Mouse (Mus musculus) spleen, adult 18-20 months (tissue): Measurements from ENCODE around the gene Art2b.
"Not testable (repeated sequence)": the region's sequence is repeated elsewhere in the genome, so short reads cannot be mapped to it uniquely, and the experiment has no call there.

ENCODE experiments used
- DNase-seq, 2 experiments: peaks; one replicate each; pipeline ENCODE4 v3.0.0; 2022; ENCODE audit warnings: mixed read lengths in 2 of 2

The Art2b gene

GRCm38 (mm10) chr7:101585408-101585807 lies at the start of gene Art2b:
Gene Art2b, minus strand, starts transcription at chr7:101585600.
- DNase-seq = no peak

- DNase-seq = peak in 1 of 2 experiments; percentile 10
Observed at GRCm38 (mm10) chr7:101634513-101634912, 49.1 kb upstream of the Art2b start.

GRCm38 (mm10) chr7:101633629-101634177 lies 48.3 kb upstream of the Art2b start:
- DNase-seq = no peak

- DNase-seq = no peak
Observed at GRCm38 (mm10) chr7:101628481-101628880, 43.1 kb upstream of the Art2b start.

- DNase-seq = not testable (repeated sequence)
Observed at GRCm38 (mm10) chr7:101627166-101627565, 41.8 kb upstream of the Art2b start.

- no peak for DNase-seq
Observed at GRCm38 (mm10) chr7:101624283-101624682, 38.9 kb upstream of the Art2b start.

- not testable (repeated sequence) for DNase-seq
Observed at GRCm38 (mm10) chr7:101621861-101622260, 36.5 kb upstream of the Art2b start.

- DNase-seq = peak in 1 of 2 experiments; percentile 32
Observed at GRCm38 (mm10) chr7:101620373-101620772, 35.0 kb upstream of the Art2b start.

- no peak for DNase-seq
Observed at GRCm38 (mm10) chr7:101618273-101618672, 32.9 kb upstream of the Art2b start.

- DNase-seq = no peak
Observed at GRCm38 (mm10) chr7:101617438-101618165, 32.2 kb upstream of the Art2b start.

GRCm38 (mm10) chr7:101616136-101616835 lies 30.9 kb upstream of the Art2b start:
- no peak for DNase-seq

GRCm38 (mm10) chr7:101615406-101615805 lies 30.0 kb upstream of the Art2b start:
- DNase-seq = no peak

- not testable (repeated sequence) for DNase-seq
Observed at GRCm38 (mm10) chr7:101612786-101613527, 27.6 kb upstream of the Art2b start.

- DNase-seq = no peak
Observed at GRCm38 (mm10) chr7:101607845-101608244, 22.4 kb upstream of the Art2b start.

GRCm38 (mm10) chr7:101600406-101600805 lies 15.0 kb upstream of the Art2b start:
- no peak for DNase-seq

- no peak for DNase-seq
Observed at GRCm38 (mm10) chr7:101598482-101598881, 13.1 kb upstream of the Art2b start.

- no peak for DNase-seq
Observed at GRCm38 (mm10) chr7:101594969-101595368, 9.6 kb upstream of the Art2b start.

- not testable (repeated sequence) for DNase-seq
Observed at GRCm38 (mm10) chr7:101584271-101584670, 1.1 kb downstream of the Art2b start.

GRCm38 (mm10) chr7:101582012-101582411 lies 3.4 kb downstream of the Art2b start:
- no peak for DNase-seq

- not testable (repeated sequence) for DNase-seq
Observed at GRCm38 (mm10) chr7:101580863-101581262, 4.5 kb downstream of the Art2b start.

- no peak for DNase-seq
Observed at GRCm38 (mm10) chr7:101574413-101574812, 11.0 kb downstream of the Art2b start.

GRCm38 (mm10) chr7:101573636-101574035 lies 11.8 kb downstream of the Art2b start:
- not testable (repeated sequence) for DNase-seq

GRCm38 (mm10) chr7:101564086-101564485 lies 21.3 kb downstream of the Art2b start:
- no peak for DNase-seq
